Mouse (Mus musculus): ENCODE measurements around the gene Uvrag. TPM values are rescaled to one million over a fixed set of nuclear protein-coding genes. Genes with fewer than 3 reads are reported as not detected.

Gene Uvrag
- polyA plus RNA-seq, 1 experiment from 2014 or later = 18.7 TPM

DNA sequence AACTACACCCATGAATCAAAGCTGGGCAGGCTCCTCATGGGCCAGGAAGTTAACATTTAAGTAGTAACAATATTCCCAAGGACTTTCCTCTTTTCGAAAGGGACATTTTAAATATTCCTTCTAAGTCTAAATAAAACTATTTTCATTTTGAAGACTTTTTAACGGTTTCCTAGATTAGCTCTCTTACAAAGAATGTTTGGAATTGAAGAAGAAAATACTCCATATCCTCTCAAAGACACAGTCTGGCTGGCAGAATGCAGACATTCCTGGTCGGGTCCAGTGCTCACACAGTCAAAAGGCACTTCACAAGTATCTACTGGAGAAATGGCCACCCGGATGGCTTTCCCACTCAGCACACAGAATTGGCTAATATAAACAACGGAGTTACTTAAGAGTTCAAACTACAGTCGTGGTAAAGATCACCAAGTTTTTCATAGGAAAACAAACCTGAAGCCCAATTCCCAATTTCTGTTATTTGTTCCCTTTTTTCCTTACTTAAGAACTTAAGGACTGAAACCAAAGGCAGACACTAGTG lies 9.1 kb downstream of the Uvrag start:
- no peak for ATAC-seq (ENCODE audit: low FRiP score, low TSS enrichment)
- WGBS = 38% methylated on average over 6 of the region's 6 CpGs
- Histone ChIP-seq H3K36me3 (ENCODE audit: insufficient read depth, low read length) (peaks cover 3% of the 10 kb centered on the region; the same call in 1 of the 2 replicates), H3K9ac (replicated peaks; ENCODE audit: low read length) (no peak overlapping the region), H3K4me3 (ENCODE audit: low read length) (no peak overlapping the region), H3K4me2 (replicated peaks; ENCODE audit: low read depth, low read length) (no peak overlapping the region; the same call in 1 of the 2 replicates), H3K27me3 (ENCODE audit: insufficient read depth, low read length) (no peaks in the 10 kb centered on the region), H3K27ac (ENCODE audit: low read length) (peak overlapping the region; percentile 63), H3K9me3 (ENCODE audit: low read length) (0 out of 2 replicates have a peak, but pooled peaks cover 3% of the 10 kb centered on the region), H3K4me1 (ENCODE audit: insufficient read depth, low read length) (peaks cover 40% of the 10 kb centered on the region)

GRCm38 (mm10) chr7:99128965-99129364 lies 12.0 kb downstream of the Uvrag start:
- H3K4me1 ChIP-seq (ENCODE audit: insufficient read depth, low read length) = peaks cover 39% of the 10 kb centered on the region
- WGBS = 88% methylated on average over 8 of the region's 8 CpGs
- H3K9me3 ChIP-seq (ENCODE audit: low read length) = no peaks in the 10 kb centered on the region
- no peak overlapping the region for H3K4me2 ChIP-seq (replicated peaks; ENCODE audit: low read depth, low read length)
- no peak overlapping the region for H3K4me3 ChIP-seq (ENCODE audit: low read length)
- no peak for ATAC-seq (ENCODE audit: low FRiP score, low TSS enrichment)
- no peaks in the 10 kb centered on the region for H3K36me3 ChIP-seq (ENCODE audit: insufficient read depth, low read length)
- no peak overlapping the region for H3K27ac ChIP-seq (ENCODE audit: low read length)
- no peak overlapping the region for H3K9ac ChIP-seq (replicated peaks; ENCODE audit: low read length)
- H3K27me3 ChIP-seq (ENCODE audit: insufficient read depth, low read length) = no peaks in the 10 kb centered on the region

DNA sequence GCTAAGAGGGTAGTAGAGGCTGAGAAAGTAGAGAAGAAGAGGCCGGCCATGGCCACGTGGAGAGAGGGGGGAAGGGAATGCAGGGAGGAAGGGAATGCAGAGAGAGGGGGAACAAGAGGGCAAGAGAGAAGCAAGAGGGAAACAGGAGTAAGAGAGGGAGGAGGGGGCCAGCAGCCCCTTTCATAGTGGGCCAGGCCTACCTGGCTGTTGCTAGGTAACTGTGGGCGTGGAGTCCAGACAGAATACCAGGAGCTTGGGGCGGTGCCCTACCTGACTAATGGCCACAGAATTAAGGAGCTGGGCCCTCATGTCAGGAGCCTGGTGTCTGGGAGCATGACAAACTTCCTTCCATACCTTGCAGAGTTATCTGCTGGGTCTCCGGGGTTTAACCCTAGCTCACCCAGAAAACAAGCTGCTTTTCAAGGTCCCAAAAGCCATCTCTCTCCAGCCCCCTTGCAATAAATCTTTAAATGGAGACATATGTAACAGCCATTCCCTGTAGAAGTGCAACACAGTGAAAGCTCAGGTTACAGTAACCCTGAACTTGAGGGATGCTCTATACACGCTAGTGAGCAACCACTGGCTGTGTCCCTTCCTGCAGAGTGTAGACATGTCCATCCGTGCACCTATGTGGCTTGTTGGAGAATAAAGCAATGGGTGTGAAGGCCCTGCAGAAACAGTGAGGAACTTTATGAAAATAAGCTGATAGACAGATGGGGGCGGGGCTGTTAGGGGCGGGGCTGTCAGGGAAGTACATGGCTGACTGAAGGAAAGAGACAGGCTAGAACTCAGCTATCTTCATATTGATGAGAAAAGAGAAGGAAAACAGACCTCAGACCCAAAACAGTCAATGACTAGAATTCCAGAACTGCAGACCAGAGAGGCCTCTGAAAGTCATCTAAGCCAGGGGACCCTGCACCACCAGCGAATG lies 12.7 kb downstream of the Uvrag start:
- H3K4me2 ChIP-seq (replicated peaks; ENCODE audit: low read depth, low read length) = peak overlapping the region; percentile 4; the same call in 1 of the 2 replicates
- no peak overlapping the region for H3K4me3 ChIP-seq (ENCODE audit: low read length)
- peak overlapping the region; percentile 76 for H3K27ac ChIP-seq (ENCODE audit: low read length)
- 25% methylated on average over 10 of the region's 10 CpGs for WGBS
- no peaks in the 10 kb centered on the region for H3K9me3 ChIP-seq (ENCODE audit: low read length)
- ATAC-seq (ENCODE audit: low FRiP score, low TSS enrichment) = peak; percentile 80
- peaks cover 39% of the 10 kb centered on the region for H3K4me1 ChIP-seq (ENCODE audit: insufficient read depth, low read length)
- H3K36me3 ChIP-seq (ENCODE audit: insufficient read depth, low read length) = no peaks in the 10 kb centered on the region
- no peaks in the 10 kb centered on the region for H3K27me3 ChIP-seq (ENCODE audit: insufficient read depth, low read length)
- H3K9ac ChIP-seq (replicated peaks; ENCODE audit: low read length) = 0 out of 2 replicates have a peak overlapping the region, but pooled peaks have one; percentile 52

DNA sequence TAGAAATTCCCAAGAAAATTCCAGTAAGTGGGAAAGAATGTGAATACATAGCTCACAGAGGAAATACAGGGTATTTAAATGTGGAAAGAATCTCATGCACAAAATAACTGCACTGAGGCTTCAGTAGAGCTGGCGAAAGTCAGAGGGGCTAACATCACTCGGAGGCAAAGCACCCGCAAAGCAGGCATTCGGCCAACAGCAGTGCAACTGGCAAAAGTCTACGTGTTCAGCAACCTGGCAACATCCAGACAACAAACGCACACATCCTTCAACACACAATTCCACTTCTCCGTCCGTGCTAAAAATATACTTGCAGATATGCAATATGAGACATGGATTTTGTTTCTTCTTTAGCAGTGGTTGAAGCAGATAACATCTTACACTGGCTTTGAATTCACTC lies 14.9 kb downstream of the Uvrag start:
- H3K9ac ChIP-seq (replicated peaks; ENCODE audit: low read length) = no peak overlapping the region
- H3K36me3 ChIP-seq (ENCODE audit: insufficient read depth, low read length) = no peaks in the 10 kb centered on the region
- ATAC-seq (ENCODE audit: low FRiP score, low TSS enrichment) = no peak
- H3K4me1 ChIP-seq (ENCODE audit: insufficient read depth, low read length) = peaks cover 34% of the 10 kb centered on the region
- H3K27ac ChIP-seq (ENCODE audit: low read length) = no peak overlapping the region
- H3K9me3 ChIP-seq (ENCODE audit: low read length) = no peaks in the 10 kb centered on the region
- no peak overlapping the region for H3K4me3 ChIP-seq (ENCODE audit: low read length)
- 82% methylated on average over 8 of the region's 8 CpGs for WGBS
- no peaks in the 10 kb centered on the region for H3K27me3 ChIP-seq (ENCODE audit: insufficient read depth, low read length)
- H3K4me2 ChIP-seq (replicated peaks; ENCODE audit: low read depth, low read length) = no peak overlapping the region

DNA sequence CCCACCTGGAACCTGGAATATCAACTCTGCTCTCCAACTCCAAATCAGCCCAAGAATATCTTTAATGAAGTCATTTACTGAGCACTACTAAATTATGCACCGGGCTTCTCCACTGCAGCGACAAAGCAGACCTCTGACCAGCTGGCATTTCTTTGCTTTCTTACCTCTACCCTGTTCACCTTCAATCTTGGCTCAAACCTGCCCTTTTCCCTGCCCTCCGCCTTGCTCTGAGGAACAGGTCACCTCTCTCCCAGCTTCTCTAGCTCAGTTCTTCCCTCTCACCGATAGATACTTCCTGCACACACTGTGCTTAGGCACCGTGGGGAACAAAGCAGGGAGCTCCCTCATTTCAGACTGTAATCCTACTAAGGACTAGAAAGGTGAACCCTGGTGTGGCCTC lies 18.3 kb downstream of the Uvrag start:
- H3K27ac ChIP-seq (ENCODE audit: low read length) = no peak overlapping the region
- H3K27me3 ChIP-seq (ENCODE audit: insufficient read depth, low read length) = no peaks in the 10 kb centered on the region

DNA sequence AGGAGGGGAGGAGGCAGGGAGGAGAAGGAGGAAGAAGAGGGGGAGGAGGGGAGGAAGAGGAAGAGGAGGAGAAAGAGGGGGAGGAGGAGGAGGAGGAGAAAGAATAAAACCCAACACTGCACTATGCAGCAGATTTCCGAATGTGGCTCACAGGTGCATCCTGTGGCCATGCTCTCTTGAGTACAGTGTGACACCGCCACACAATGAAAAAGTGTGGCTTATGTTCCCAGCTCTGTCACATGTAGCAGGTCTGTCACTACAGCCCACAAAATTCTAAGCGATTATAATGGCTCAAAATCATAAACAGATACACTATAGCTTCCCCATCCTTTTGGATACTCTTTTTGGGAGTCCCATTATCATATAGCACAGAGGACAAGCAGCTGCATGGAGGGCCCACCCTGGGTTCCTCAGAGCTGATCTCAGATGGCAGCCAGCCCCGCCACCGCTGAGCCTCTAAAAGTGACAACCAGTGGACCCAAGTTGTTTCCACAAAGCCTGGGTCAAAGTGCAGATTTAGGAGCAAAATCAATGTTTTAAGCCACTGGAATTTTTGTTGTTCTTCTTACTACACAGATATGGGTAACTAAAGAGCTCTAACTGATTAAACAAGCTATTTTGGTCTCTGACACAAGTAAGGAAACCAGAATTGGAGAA lies 19.9 kb downstream of the Uvrag start:
- ATAC-seq (ENCODE audit: low FRiP score, low TSS enrichment) = 0 out of 2 replicates have a peak, but pooled peaks have one; percentile 42
- WGBS = 79% methylated on average over 5 of the region's 5 CpGs

More for the DNA sequence above, 18.3 kb downstream of the Uvrag start:
- Histone ChIP-seq H3K4me1 (ENCODE audit: insufficient read depth, low read length) (peaks cover 12% of the 10 kb centered on the region), H3K9me3 (ENCODE audit: low read length) (no peaks in the 10 kb centered on the region), H3K9ac (replicated peaks; ENCODE audit: low read length) (no peak overlapping the region), H3K4me3 (ENCODE audit: low read length) (no peak overlapping the region), H3K4me2 (replicated peaks; ENCODE audit: low read depth, low read length) (no peak overlapping the region), H3K36me3 (ENCODE audit: insufficient read depth, low read length) (no peaks in the 10 kb centered on the region)
- no peak for ATAC-seq (ENCODE audit: low FRiP score, low TSS enrichment)
- WGBS = 67% methylated on average over 5 of the region's 5 CpGs

GRCm38 (mm10) chr7:99120082-99120481 lies 20.9 kb downstream of the Uvrag start:
- no peaks in the 10 kb centered on the region for H3K27me3 ChIP-seq (ENCODE audit: insufficient read depth, low read length)
- H3K9me3 ChIP-seq (ENCODE audit: low read length) = no peaks in the 10 kb centered on the region
- no peak overlapping the region for H3K9ac ChIP-seq (replicated peaks; ENCODE audit: low read length)
- H3K4me2 ChIP-seq (replicated peaks; ENCODE audit: low read depth, low read length) = no peak overlapping the region
- ATAC-seq (ENCODE audit: low FRiP score, low TSS enrichment) = no peak
- 37% methylated on average over 4 of the region's 4 CpGs for WGBS
- H3K4me1 ChIP-seq (ENCODE audit: insufficient read depth, low read length) = 0 out of 2 replicates have a peak, but pooled peaks cover 5% of the 10 kb centered on the region
- no peak overlapping the region for H3K4me3 ChIP-seq (ENCODE audit: low read length)
- H3K27ac ChIP-seq (ENCODE audit: low read length) = no peak overlapping the region
- 0 out of 2 replicates have a peak, but pooled peaks cover 5% of the 10 kb centered on the region for H3K36me3 ChIP-seq (ENCODE audit: insufficient read depth, low read length)

More for the DNA sequence above, 19.9 kb downstream of the Uvrag start:
- no peak overlapping the region for H3K4me3 ChIP-seq (ENCODE audit: low read length)
- 0 out of 2 replicates have a peak, but pooled peaks cover 6% of the 10 kb centered on the region for H3K4me1 ChIP-seq (ENCODE audit: insufficient read depth, low read length)
- H3K9ac ChIP-seq (replicated peaks; ENCODE audit: low read length) = no peak overlapping the region
- no peaks in the 10 kb centered on the region for H3K9me3 ChIP-seq (ENCODE audit: low read length)
- no peak overlapping the region for H3K27ac ChIP-seq (ENCODE audit: low read length)
- no peaks in the 10 kb centered on the region for H3K27me3 ChIP-seq (ENCODE audit: insufficient read depth, low read length)
- H3K36me3 ChIP-seq (ENCODE audit: insufficient read depth, low read length) = 0 out of 2 replicates have a peak, but pooled peaks cover 5% of the 10 kb centered on the region
- H3K4me2 ChIP-seq (replicated peaks; ENCODE audit: low read depth, low read length) = no peak overlapping the region

GRCm38 (mm10) chr7:99116781-99117180 lies 24.2 kb downstream of the Uvrag start:
- H3K4me2 ChIP-seq (replicated peaks; ENCODE audit: low read depth, low read length) = no peak overlapping the region
- H3K36me3 ChIP-seq (ENCODE audit: insufficient read depth, low read length) = 0 out of 2 replicates have a peak, but pooled peaks cover 5% of the 10 kb centered on the region
- H3K9me3 ChIP-seq (ENCODE audit: low read length) = no peaks in the 10 kb centered on the region
- H3K27ac ChIP-seq (ENCODE audit: low read length) = no peak overlapping the region
- H3K4me1 ChIP-seq (ENCODE audit: insufficient read depth, low read length) = 0 out of 2 replicates have a peak, but pooled peaks cover 4% of the 10 kb centered on the region
- H3K27me3 ChIP-seq (ENCODE audit: insufficient read depth, low read length) = no peaks in the 10 kb centered on the region
- H3K4me3 ChIP-seq (ENCODE audit: low read length) = no peak overlapping the region
- WGBS = 70% methylated on average over 3 of the region's 3 CpGs
- H3K9ac ChIP-seq (replicated peaks; ENCODE audit: low read length) = no peak overlapping the region
- ATAC-seq (ENCODE audit: low FRiP score, low TSS enrichment) = no peak

DNA sequence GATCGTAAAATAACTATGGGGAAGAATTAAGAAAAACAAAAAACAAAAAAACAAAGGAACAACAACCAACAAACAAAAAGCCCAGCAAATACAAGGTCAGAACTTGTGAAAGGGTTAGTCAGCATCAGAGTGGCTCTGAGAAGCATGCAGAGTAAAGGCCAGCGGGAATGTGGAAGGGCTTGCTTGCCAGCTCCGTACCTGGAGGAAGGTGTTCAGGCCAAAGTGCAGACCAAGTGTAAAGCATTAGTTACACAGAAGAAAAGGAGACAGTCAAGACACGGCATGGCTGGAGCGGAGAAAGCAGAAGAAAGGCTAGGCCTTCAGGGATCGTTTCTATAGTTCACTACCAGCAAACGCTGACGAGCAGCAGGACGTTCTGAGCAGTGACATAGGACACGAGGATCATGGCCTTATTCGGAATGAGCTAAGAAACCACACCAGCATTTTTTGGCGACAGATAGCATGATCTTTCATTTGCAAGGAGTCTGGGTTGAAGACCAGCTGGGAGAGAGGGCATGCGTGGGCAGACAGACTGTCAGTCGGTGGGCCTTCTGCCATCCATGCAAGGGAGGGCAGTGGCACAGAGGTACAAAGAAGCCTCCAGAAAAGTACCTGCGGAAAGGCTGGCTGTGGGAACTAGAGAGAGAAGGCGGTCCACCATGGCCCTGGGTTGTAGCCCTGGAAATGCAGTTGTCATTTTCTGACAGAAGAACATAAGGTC lies 26.8 kb downstream of the Uvrag start:
- no peak overlapping the region for H3K4me3 ChIP-seq (ENCODE audit: low read length)
- ATAC-seq (ENCODE audit: low FRiP score, low TSS enrichment) = no peak

More for the DNA sequence above, 26.8 kb downstream of the Uvrag start:
- no peak overlapping the region for H3K9ac ChIP-seq (replicated peaks; ENCODE audit: low read length)
- no peak overlapping the region for H3K4me2 ChIP-seq (replicated peaks; ENCODE audit: low read depth, low read length)
- no peak overlapping the region for H3K27ac ChIP-seq (ENCODE audit: low read length)
- 0 out of 2 replicates have a peak, but pooled peaks cover 4% of the 10 kb centered on the region for H3K4me1 ChIP-seq (ENCODE audit: insufficient read depth, low read length)
- no peaks in the 10 kb centered on the region for H3K27me3 ChIP-seq (ENCODE audit: insufficient read depth, low read length)
- 70% methylated on average over 16 of the region's 16 CpGs for WGBS
- 0 out of 2 replicates have a peak, but pooled peaks cover 5% of the 10 kb centered on the region for H3K36me3 ChIP-seq (ENCODE audit: insufficient read depth, low read length)
- H3K9me3 ChIP-seq (ENCODE audit: low read length) = no peaks in the 10 kb centered on the region

Measured in kidney, embryonic 16.5 days (tissue).